In genomic region chr9:20662325-20662724, GRCm38 (mm10) we compare ENCODE assay signal across 7 mouse cellular contexts. TPM values are rescaled to one million over a fixed set of nuclear protein-coding genes. Genes with fewer than 3 reads are reported as not detected.
DNase-seq lines count a peak whose midpoint lies in the region; ATAC-seq lines count a peak whose summit lies in the region.

No protein-coding gene starts in this region.

- peak; percentile 86 for ATAC-seq in megakaryocyte, adult 5-6 weeks (ENCODE audit: poor library complexity, severe bottlenecking)

- peak; percentile 40 to 60 for DNase-seq in CD8-positive naive resting alpha-beta T cell, adult 2 months (ENCODE audit: low read depth in 2 of 2, low spot score in 2 of 2)
- peak; percentile 74 for DNase-seq in MN1 (ENCODE audit: low spot score)
- peak; percentile 82 for DNase-seq in embryo, embryonic 10.5 days (ENCODE audit: low spot score)
- peak; percentile 39 to 74 for DNase-seq in gastrocnemius, postnatal 4 days (ENCODE audit: low spot score in 2 of 2)
- peak; percentile 57 to 79 for DNase-seq in layer of hippocampus, adult 8-10 months (ENCODE audit: low spot score in 2 of 2)
- DNase-seq in right cerebral cortex, postnatal 10 days (ENCODE audit: low spot score in 2 of 2), result peak; percentile 79 to 87

RNA-seq across cellular contexts. Expression of gene Pin1, which starts 10.4 kb away (rescaled TPM):
- 10 to 100 TPM; 17.3 to 18.6 TPM for total RNA-seq in gastrocnemius, postnatal 4 days (2021)
- 10 to 100 TPM; 31.2 to 32.2 (median 31.6) TPM for total RNA-seq in layer of hippocampus, adult 8-10 months (2022)
- 10.2 and 10.6 TPM in 2 replicates for total RNA-seq in megakaryocyte, adult 5-6 weeks (2015)
- 7.5 and 9.8 TPM in 2 replicates for total RNA-seq in megakaryocyte, adult 5-6 weeks (2017)

RNA-seq across cellular contexts. Expression of gene Fbxl12, which starts 17.8 kb away (rescaled TPM):
- total RNA-seq in gastrocnemius, postnatal 4 days (2021), result 10 to 100 TPM; 15.1 to 17.2 TPM
- 10 to 100 TPM; 23.2 to 32.3 (median 30.1) TPM for total RNA-seq in layer of hippocampus, adult 8-10 months (2022)
- 14.4 and 20.1 TPM in 2 replicates for total RNA-seq in megakaryocyte, adult 5-6 weeks (2015)
- 4.1 and 4.5 TPM in 2 replicates for total RNA-seq in megakaryocyte, adult 5-6 weeks (2017)

RNA-seq across cellular contexts. Expression of gene Ubl5, which starts 19.6 kb away (rescaled TPM):
- total RNA-seq in gastrocnemius, postnatal 4 days (2021), result 100 to 1,000 TPM; 178 to 190 TPM
- 100 to 1,000 TPM; 231 to 321 (median 276) TPM for total RNA-seq in layer of hippocampus, adult 8-10 months (2022)
- 455 and 486 TPM in 2 replicates for total RNA-seq in megakaryocyte, adult 5-6 weeks (2015)
- total RNA-seq in megakaryocyte, adult 5-6 weeks (2017), result 123 and 127 TPM in 2 replicates

Comparison
In these comparisons a context has a peak if more than half of its experiments do, and no peak if none do; other contexts are left out.
1. Peak in every context shown above with its lines: DNase-seq and ATAC-seq.